Mouse (Mus musculus): ENCODE data around the gene Slc9a9. TPM values are rescaled to one million over a fixed set of nuclear protein-coding genes. Genes with fewer than 3 reads are reported as not detected.

Gene Slc9a9
- polyA plus RNA-seq (2017; shearing (Covaris generic)), result 10 to 100 TPM; 27.3 to 46.2 TPM

GRCm38 (mm10) chr9:94669791-94670577 is at the start of gene Slc9a9:
Gene Slc9a9 (plus strand): TSS chr9:94669909.

Other genes starting within 250 kb of the Slc9a9 start
- gene 1190002N15Rik, start 131.8 kb upstream of the Slc9a9 start, polyA plus RNA-seq (2017; shearing (Covaris generic)), result 10 to 100 TPM; 13.4 to 22.0 TPM